Mouse (Mus musculus): Measurements from ENCODE around the gene Galm.
A peak's percentile ranks its signal among the peaks of the same experiment; 100 is the strongest.

Galm gene

DNA sequence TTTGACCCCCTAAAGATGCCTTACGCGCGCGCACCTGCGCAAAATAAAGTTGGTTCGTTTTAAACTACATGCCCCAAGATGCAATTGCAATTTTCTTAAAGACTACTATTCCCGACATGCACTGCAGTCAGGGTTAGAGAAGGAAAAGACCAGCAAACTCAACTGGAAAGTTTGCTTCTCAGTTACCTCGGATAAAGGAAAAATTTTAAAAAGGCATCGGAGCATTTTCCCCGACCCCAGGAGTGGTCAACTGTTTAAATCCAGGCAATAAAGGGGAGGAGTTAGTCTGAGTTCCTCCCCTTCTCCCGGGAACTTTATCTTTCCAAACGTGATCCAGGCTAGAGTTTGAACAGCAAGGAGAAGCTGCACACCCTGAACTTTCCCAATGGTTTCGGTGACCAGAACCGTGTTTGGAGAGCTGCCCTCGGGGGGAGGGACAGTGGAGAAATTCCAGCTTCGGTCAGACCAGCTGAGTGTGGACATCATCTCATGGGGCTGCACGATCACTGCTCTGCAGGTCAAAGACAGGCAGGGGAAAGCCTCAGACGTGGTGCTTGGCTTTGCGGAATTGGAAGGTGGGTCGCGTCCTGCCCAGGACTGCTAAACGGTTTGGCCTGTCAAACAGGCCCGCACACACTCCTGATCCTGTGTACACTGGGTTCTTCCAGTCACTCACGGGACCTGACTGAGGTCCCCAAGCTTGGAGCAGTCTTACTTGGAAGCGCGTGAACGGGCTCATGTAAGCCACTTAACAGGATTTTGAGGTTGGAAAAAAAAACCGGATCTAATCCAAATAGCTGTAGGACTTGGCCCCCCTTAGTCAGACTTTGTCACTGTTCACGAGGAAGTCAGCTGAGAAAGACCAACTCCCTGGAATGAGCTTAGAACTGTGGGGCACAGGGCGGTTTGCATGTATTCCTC, at the start of gene Galm:
Galm (plus strand) TSS at position 141 of the 921 bp plus-strand sequence.
- peak; percentile 35 for DNase-seq (ENCODE audit: low spot score)

- DNase-seq (ENCODE audit: low spot score), result no peak
These were observed 48.5 kb upstream of the Galm start for GRCm38 (mm10) chr17:80078726-80079125.

DNA sequence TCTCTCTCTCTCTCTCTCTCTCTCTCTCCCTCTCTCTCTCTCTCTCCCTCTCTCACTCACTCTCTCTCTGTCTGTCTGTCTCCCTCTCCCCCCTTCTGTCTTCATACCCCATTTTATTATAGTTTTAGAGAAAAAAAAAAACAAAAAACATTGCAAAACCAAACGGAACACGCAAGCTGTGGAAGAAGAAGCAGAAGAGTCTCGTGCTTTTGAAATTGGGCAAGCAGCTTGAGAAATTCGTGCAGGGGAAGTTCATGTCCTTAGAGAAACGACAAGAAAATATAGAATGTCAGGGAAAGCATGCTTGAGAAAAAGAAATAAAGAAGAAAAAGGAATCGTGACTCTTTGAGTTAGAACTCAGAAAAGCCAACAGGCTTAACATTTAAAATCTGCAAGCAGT, 44.0 kb upstream of the Galm start:
- no peak for DNase-seq (ENCODE audit: low spot score)

DNA sequence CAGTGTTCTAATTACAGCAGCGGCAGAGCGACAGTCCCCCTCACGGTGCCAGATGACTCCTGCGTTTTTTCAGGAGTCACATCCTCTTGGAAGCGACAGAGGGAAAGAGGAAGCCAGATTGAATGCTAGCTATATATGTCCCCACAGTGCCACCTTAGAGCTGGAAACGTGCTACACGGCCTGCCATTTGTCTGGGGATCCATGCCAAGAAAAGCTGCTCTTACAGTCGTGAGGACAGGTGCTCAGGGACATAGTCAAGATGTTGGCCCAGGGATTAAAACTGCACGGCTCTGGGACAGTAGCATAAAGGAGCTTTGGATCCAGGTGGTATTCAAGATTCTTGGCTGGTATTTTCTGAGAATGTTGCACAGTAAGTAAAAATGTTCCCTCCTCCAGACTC, 42.8 kb upstream of the Galm start:
- peak; percentile 47 for DNase-seq (ENCODE audit: low spot score)

GRCm38 (mm10) chr17:80086591-80086990, 40.7 kb upstream of the Galm start:
- DNase-seq (ENCODE audit: low spot score), result no peak

DNA sequence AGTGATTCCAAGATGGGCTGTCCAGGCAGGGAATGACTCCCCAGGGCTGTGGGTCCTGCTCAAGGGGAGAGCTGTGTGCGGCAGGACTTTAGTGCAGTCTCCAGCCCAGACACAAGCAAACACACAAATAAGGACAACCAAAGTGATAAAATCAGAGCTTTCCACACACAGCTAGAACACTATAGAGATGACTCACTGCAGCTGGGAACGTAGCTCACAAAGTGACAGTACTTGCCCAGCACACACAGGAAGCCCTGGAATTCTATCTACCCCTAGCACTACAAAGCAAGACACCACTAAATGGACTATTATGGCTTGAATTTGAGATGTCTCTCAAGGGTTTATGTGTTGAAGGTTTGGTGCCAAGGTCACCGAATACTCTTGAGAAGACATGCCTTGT, 39.1 kb upstream of the Galm start:
- no peak for DNase-seq (ENCODE audit: low spot score)

- DNase-seq (ENCODE audit: low spot score), result no peak
These were observed 36.7 kb upstream of the Galm start for GRCm38 (mm10) chr17:80090551-80090950.

DNA sequence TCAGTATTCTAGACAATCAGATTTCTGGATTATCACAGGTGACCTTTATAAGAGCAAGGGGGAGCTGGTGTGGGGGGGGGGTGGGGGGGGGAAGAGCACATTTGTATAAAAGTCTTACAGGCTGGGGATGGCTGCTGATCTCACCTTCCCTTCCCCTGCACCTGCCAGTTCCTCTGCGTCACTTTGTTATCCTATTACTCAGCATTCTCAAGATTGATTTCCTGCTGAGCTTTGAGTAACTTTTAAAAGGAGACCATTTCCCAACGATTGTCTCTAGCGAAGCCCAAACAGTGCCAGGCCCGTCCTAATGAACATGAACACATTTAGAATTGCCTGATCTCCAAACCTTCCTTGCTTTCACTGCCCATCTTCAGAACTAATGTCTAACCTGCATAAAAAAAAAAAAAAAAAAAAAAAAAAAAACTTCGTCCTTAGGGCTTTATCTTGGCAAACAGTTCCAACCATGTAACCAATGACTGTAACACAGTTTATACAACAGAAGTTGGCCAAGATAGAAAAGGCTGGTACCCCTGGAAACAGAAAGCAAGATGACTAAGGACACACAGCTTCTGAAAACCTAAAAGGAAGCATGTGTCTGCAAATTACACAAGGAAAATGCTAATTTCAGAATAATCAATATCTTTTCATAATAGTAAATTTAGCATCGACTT, 35.3 kb upstream of the Galm start:
- no peak for DNase-seq (ENCODE audit: low spot score)

GRCm38 (mm10) chr17:80095254-80095899, 31.9 kb upstream of the Galm start:
- DNase-seq (ENCODE audit: low spot score), result no peak

DNA sequence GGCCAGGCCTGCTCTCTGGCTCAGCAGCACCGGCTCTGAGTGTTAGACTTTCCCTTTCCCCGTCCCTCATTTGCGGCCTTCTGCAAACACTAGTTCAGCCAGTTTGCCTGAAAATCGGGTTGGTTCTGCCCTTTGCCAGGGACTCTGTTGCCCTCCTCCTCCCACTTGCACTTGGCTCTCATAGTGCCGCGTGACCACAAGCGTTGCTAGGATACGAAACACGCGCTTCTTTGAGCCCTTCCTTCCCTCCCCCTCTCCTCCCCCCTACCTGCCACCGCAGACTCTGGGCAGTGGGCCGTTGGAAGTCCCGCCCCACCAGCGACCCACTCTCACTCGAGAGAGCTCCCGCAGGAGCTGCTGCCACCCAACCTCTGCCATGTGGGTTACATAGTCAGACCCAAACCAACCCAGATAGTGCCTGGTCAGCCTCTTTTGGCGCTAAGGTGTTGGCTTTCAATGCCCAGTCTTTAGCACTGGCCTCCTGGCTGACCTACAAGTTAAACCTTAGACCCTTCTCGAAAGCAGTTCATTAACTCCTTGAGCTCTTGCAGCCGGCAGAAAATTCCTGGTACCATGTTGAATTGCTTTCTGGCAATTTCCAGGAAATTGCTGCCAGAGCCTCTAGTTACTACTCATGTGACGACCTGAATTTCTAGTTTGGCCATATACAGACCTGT, 31.1 kb upstream of the Galm start:
- peak; percentile 21 for DNase-seq (ENCODE audit: low spot score)

DNA sequence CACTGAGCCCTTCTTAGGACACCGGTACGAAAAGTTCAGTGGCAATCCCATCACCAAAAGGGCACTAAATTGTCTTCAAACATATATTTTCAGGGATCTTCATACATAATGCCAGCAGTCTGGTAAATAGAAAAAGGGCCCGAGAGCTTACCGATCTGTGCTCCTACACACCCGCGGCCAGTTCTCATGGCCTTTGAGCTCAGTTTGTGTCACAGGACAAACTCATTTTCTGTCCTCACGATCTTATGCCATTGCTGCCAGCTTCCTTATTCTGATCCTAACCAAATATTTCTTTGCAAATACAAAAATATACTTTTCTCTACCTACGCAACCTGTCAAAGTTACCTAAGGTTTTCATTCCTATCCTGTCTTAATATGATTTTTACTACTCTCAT, 30.6 kb upstream of the Galm start:
- no peak for DNase-seq (ENCODE audit: low spot score)

- no peak for DNase-seq (ENCODE audit: low spot score)
These were observed 30.1 kb upstream of the Galm start for GRCm38 (mm10) chr17:80097221-80097620.

GRCm38 (mm10) chr17:80099823-80100222, 27.4 kb upstream of the Galm start:
- no peak for DNase-seq (ENCODE audit: low spot score)

- no peak for DNase-seq (ENCODE audit: low spot score)
These were observed 21.8 kb upstream of the Galm start for GRCm38 (mm10) chr17:80105348-80105978.

GRCm38 (mm10) chr17:80112665-80113305, 14.5 kb upstream of the Galm start:
- DNase-seq (ENCODE audit: low spot score), result no peak

DNA sequence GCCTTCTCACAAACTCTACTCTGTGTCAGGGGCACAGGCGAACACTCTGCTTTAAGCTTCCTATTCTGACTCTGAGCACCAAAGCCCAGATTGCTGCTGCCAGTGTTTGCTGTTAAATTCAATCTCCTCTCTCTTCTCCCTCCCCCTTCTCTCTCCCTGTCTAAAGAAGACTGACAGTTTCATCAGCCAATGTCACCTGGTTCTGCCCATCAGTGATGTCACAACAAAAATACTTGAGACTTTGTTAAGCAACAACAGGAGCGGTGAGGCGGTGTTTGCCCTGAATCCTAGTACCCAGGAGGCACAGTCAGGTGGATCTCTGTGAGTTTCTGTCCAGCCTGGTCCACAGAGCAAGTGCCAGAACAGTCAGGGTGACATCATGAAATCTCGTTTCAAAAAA, 13.8 kb upstream of the Galm start:
- DNase-seq (ENCODE audit: low spot score), result no peak

GRCm38 (mm10) chr17:80120396-80120795, 6.9 kb upstream of the Galm start:
- DNase-seq (ENCODE audit: low spot score), result no peak

DNA sequence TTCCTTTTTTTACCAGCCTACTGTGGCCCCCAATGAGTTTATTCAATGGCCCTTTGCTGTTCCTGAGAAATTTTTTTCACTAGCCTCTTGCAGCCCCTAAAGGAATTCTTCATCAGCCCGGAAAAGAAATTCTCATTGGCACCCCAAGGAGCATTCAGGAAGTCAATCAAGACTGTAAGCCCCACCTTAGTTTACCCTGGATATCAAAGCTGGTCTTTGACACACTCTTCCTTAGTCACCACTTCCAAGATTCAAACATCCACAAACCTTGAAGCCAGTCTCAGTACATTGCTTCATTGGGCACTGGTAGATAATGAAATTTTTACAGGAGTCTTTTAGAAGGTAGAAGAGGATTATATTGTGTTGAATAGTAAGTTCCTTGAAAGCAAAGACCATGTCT, 5.4 kb upstream of the Galm start:
- DNase-seq (ENCODE audit: low spot score), result no peak

GRCm38 (mm10) chr17:80124985-80125750, 2.1 kb upstream of the Galm start:
- no peak for DNase-seq (ENCODE audit: low spot score)

GRCm38 (mm10) chr17:80126166-80126565, 1.1 kb upstream of the Galm start:
- no peak for DNase-seq (ENCODE audit: low spot score)
